Mouse (Mus musculus) lung, postnatal 10 days (tissue): ENCODE measurements around the gene Vamp3.

Experiments used
- DNase-seq: peaks from one replicate; pipeline ENCODE4 v3.0.0; 2021

The Vamp3 gene

DNA sequence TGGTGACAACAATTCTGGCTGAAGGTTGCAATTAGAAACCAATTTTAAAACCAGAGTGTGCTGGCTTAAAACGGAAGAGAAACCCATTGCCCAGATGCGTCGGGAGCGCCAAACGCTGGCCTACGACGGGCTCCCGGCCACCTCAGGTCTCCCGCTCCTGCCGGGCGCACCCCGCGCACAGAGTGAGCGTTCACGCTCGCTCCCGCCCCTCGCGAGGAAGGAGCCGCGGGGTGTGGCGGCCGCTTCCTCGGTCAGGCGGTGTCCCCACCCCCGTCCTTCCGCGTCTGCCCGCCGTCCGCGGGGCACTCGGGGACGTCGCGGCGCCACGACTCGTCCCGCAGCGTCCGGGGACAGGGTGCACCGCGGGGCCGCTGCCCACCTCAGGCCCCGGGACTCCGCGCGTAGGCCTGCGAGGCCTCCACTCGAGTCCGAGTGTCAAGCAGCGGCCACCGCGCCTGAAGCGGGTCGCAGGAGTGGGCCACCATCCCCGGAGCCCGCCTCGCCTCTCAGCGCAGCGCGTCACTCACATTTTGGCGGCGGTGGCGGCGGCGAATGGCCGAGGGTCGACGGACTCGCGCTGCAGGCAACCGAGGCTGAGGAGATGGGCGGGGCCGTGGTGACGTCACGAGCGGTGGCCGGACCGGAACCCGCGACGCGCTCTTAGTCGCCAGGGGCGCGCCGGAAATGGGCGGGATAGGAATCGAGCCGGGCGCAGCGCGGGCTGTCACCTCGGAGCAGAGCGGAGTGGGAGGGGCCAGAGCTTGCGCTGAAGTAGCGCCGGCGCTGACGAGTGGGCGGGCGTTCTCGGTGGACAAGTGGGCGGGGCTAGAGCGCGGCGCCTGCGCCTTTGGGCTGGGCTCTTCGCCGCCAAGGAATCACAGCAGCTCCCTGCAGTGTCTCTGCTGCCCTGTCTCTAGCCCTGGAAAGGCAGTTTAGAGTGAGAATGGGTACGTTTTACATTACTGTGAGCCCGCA is at the start of gene Vamp3:
TSS of gene Vamp3 (minus strand) at position 617 of the 975 bp plus-strand sequence.
- peak; percentile 99 for DNase-seq

DNA sequence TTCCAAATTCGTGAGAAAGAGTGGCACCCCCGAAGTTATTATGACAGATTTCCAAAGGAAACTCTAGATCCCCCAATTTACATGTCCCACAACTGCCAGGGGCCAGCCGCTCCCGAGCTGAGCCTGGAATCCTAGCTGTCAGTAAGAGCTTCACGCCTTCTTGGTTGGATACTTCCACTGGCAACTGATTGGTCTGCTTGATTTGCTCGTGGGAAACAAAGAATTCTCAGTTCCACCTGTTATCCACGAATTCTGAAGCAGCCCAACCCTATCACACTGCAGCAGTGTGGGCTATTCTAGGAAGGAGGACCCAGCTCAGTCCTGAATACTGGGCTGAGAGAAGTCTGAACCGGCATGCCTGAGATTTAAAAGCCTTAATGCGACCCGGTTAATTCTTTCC is 48.7 kb upstream of the Vamp3 start:
- no peak for DNase-seq

DNA sequence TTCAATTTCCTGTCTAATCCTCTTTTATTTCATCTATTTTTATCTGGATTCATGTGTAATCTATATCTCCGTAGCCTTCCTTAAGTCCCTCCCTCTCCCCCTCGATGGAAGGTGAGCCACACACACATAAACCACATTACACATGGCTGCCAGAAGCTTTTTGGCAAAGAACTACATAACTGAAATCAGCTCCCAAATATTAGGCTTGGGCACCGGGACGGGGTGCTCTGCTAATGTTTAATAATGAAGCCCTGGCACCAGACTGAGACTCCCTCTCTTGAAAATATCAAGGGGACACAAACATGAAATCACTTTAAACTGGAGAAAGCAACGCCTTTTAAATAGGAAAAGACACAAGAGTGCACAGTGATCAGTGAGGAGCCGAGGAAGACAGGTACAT is 48.1 kb upstream of the Vamp3 start:
- no peak for DNase-seq

GRCm38 (mm10) chr4:151104147-151104546 is 46.4 kb upstream of the Vamp3 start:
- DNase-seq, result no peak

DNA sequence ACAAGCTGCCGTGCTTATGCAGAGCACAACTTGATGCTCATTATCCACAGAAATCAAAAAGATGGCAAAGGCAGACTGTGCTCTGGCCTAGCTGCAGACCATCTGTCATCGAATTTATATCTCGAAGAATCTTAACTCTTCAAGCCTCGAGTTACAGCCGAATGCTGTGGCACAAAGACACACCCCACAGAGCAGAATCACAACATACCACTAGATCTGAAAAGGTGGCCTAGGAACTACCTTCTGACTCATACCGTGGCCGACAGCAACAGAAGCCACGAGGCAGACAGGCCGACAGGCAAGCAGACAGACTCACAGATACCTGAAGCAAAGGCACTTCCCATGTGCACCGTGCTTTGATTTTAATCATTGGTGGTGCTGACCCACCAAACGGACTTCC is 45.9 kb upstream of the Vamp3 start:
- DNase-seq, result no peak

- no peak for DNase-seq
These were observed 39.3 kb upstream of the Vamp3 start for GRCm38 (mm10) chr4:151097104-151097438.

GRCm38 (mm10) chr4:151096334-151097103 is 38.8 kb upstream of the Vamp3 start:
- DNase-seq, result no peak

DNA sequence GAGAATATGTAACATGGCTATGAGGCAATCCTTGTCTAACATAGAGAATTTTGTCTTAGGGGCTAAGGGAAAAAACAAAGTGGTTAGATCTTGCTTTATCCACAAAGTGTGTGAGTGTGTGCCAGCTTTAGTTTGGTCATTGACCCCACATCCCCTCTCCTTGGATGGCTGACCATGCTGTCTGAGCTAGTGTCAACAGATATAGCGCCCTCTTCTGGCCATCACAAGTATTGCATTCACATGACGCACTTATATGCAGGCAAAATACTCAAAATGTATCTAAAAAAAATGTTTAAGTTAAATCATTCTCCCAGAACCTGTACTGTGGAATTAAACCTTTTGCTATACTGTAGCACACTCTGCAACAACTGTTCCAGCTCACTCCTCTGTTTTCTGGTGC is 37.4 kb upstream of the Vamp3 start:
- peak; percentile 18 for DNase-seq

- no peak for DNase-seq
These were observed 31.5 kb upstream of the Vamp3 start, which contains the start of gene Gm13090 for GRCm38 (mm10) chr4:151089270-151089669. Gene Gm13090, plus strand, starts transcription at chr4:151089570.

DNA sequence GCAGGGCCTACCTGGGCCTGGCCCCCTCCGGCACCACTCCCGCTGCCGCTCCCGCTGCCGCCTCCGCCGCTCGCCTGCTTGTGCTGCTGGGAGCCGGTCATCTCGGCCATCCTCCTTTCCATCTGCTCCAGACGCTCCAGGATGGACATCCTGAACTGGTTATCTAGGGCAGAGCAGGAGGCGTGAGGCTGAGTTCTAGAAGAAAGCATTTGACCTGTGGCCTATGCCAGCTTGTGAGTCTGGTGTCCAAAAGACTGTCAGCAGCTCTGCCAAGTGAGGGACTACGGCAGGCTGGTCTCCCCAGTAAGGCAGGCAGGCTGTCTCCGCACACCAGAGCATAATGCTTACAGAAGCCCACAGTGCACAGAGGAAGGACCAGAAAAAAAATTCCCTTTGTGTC is 31.1 kb upstream of the Vamp3 start:
- no peak for DNase-seq

DNA sequence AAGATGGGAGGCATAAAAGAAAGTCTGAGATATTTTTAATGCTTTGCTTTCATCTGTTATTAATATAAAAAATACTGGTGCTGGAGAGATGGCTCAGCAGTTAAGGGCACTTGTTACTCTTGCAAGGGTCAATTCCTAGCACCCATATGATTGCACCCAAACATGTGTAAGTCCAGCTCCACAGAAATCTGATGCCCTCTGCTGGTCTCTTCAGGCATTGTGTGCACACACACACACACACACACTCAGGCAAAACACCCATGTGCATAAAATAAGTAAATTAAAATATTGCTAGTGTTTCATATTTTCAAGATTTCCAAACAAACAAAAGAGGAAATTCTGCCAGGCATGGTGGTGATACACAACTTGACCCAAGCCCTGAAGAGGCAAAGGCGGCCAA is 29.6 kb upstream of the Vamp3 start:
- DNase-seq, result no peak

GRCm38 (mm10) chr4:151083027-151083426 is 25.3 kb upstream of the Vamp3 start:
- no peak for DNase-seq

DNA sequence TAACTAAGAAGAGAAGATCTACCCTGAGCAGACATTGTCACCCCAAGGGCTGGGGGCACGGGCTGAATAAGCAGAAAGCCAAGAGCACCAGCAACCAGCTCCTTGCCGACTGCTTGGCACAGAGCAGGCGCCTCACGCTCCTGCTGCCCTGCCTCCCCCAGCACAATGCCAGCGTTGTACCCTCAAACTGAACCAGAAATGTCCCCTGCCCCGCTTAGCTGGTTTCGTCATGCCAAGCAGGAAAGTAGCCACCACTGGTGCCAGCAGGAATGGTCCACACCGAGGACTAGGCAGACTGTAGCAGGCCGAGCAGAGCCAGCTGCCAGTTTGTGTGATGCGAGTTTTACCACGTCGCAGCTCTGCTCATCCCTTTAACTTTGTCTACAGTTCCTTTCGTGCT is 24.2 kb upstream of the Vamp3 start:
- no peak for DNase-seq

DNA sequence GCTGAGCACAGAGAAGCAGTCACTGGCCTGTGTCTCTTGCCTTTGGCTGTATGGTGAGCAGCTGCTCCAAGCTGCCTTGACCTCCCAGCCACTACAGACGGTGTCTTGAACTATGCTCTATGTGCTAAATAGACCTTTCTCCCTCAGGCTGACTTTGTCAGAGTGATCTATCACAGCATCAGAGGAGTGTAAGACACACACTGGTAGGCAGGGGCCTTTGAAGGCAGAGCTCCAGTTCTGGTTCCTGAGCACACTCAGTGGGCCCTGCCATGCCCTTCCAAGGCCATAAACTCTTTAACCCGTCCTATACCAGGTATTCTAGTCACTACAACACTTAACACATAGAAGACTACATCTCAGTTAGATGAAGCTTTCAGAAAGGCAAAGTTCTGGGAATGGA is 23.6 kb upstream of the Vamp3 start:
- DNase-seq, result no peak

- no peak for DNase-seq
These were observed 17.1 kb upstream of the Vamp3 start for GRCm38 (mm10) chr4:151074817-151075216.

DNA sequence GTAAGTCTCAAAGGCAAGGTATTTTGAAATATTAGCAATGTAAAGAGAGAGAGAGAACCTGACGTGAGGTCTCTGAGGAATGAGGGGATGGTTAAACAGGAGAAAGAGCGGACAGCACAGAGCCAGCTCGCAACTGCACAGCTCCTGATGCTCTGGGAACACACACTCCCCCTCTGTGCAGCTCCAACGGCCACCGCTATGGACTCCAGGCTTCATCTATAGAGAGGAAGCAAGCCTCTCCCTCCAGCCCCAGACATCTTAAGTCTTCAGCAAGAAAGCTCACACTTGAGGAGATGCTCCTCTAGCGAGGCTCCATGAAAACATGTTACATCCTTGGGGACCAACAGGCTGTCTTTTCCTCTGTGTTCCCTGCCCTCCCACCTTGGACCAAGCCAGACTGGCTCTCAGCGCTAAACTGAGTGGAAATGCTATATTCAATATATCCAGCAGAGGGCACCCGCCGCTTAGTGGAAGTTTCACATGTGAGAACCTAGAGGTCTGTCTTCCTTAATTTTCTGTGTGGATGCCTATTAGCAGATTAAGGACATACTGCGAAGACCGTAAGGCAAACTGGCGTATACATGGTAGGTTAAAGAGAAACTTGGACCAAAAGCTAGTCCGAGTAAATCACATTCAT is 15.5 kb upstream of the Vamp3 start:
- peak; percentile 89 for DNase-seq

- no peak for DNase-seq
These were observed 13.2 kb upstream of the Vamp3 start for GRCm38 (mm10) chr4:151070962-151071361.

DNA sequence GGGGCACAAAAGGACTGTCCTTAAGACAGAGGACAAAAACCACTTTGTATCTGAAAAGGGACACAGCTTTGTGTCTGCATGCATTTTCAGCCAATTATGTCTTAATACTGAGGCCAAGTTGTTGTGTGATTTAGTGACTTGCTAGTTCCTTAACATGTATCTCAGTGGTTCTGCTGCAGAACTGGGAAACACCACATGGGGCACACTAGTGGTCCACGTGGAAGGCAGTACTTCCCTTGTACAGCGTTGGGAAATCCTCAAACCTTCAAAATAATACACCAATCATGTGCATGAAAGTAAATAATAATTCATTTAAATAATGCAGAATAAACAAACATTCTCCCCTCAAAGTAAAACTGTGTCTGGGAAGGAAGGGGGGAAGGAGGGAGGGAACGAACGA is 11.0 kb upstream of the Vamp3 start:
- DNase-seq, result no peak

- DNase-seq, result no peak
These were observed 1.8 kb upstream of the Vamp3 start for GRCm38 (mm10) chr4:151059566-151059965.

GRCm38 (mm10) chr4:151058634-151059033 is 871 bp upstream of the Vamp3 start:
- no peak for DNase-seq

DNA sequence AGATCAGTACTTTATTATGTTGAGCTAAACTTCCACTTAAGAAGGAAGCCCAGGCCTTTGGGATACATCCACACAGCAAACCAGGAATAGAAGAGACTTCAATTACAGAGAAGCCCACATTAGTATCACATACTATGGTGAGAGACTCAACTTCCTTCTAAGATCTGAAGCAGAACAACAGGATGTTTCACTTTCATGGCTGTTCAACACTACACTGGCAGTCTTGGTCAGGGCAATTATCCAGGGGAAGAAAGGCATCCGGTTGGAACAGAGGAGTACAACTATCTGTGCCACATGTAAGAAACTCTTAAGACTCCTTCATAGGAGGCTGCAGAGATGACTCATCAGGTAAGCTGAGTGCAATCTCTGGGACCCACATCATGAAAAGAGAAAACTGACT is 6.6 kb downstream of the Vamp3 start:
- no peak for DNase-seq

- DNase-seq, result no peak
These were observed 11.2 kb downstream of the Vamp3 start for GRCm38 (mm10) chr4:151046524-151046923.

GRCm38 (mm10) chr4:151044944-151045570 is 12.7 kb downstream of the Vamp3 start:
- no peak for DNase-seq
